Comparison of ENCODE assay signal across 9 mouse cellular contexts in the genomic region with DNA sequence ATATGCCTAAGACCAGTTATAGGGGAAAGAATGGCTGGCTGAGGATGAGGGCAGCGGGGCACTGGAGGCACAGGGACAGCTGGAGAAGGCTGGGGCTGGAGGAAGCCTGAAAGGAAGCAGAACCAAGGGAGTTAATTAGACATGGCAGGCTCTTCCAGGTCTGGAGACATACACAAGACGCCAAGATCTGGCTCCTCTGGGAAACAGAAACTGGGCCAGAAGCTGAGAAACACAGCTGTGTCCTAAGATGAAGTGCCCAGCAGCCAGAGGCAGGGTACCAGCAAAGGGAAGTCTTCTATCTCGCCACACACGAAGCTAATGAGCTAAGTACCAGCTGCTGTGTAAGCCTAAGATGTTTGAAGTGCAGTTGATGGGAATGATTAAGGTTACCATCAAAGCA.
DNase-seq lines count a peak whose midpoint lies in the region; ATAC-seq lines count a peak whose summit lies in the region.
"Had no signal": no experiment of that assay in that cellular context is flagged by ENCODE, and none has a peak within 500 bp of the region (broad histone marks: within the 10 kb centered on the region; RNA-seq: fewer than 3 reads in every experiment).

No protein-coding gene starts in this region.

- no peak overlapping the region for H3K4me3 ChIP-seq in embryonic facial prominence, embryonic 14.5 days (ENCODE audit: low read depth, low read length)
- H3K4me3 ChIP-seq in midbrain, embryonic 12.5 days: no peak overlapping the region
- H3K4me3 ChIP-seq: limb, embryonic 13.5 days had no signal

- no peaks in the 10 kb centered on the region for H3K9me3 ChIP-seq in embryonic facial prominence, embryonic 14.5 days (ENCODE audit: control insufficient read depth, low read length)
- no peaks in the 10 kb centered on the region for H3K9me3 ChIP-seq in midbrain, embryonic 12.5 days
- H3K9me3 ChIP-seq: limb, embryonic 13.5 days had no signal

- H3K27ac ChIP-seq in embryonic facial prominence, embryonic 14.5 days (replicated peaks; ENCODE audit: low read depth, low read length): no peak overlapping the region
- H3K27ac ChIP-seq in midbrain, embryonic 12.5 days (replicated peaks): peak overlapping the region; percentile 21; the same call in 1 of the 2 replicates
- H3K27ac ChIP-seq: limb, embryonic 13.5 days had no signal

- 0 out of 2 replicates have a peak, but pooled peaks cover 2% of the 10 kb centered on the region for H3K4me1 ChIP-seq in embryonic facial prominence, embryonic 14.5 days (ENCODE audit: control insufficient read depth, insufficient read depth, low read length)
- H3K4me1 ChIP-seq in midbrain, embryonic 12.5 days: no peaks in the 10 kb centered on the region

- peak; percentile 11 for DNase-seq in kidney, postnatal 10 days
- no peak for DNase-seq in kidney, adult 9 months
- DNase-seq in embryonic facial prominence, embryonic 14.5 days (ENCODE audit: low spot score): peak; percentile 64
- peak; percentile 17 for DNase-seq in gastrocnemius, postnatal 25 days
- DNase-seq: kidney, adult 18-20 months had no signal

- ATAC-seq in embryonic facial prominence, embryonic 14.5 days (ENCODE audit: low read depth): peak; percentile 79; the same call in 1 of the 2 replicates
- ATAC-seq in midbrain, embryonic 12.5 days (ENCODE audit: low FRiP score, low read depth): peak; percentile 72
- no peak for ATAC-seq in megakaryocyte-erythroid progenitor cell, adult 5-6 weeks (replicated peaks; ENCODE audit: low FRiP score, low TSS enrichment, poor library complexity, severe bottlenecking)
- ATAC-seq in erythroblast, adult 5-6 weeks (replicated peaks; ENCODE audit: low FRiP score, poor library complexity, severe bottlenecking): no peak

- no peak overlapping the region for H3K4me2 ChIP-seq in embryonic facial prominence, embryonic 14.5 days (ENCODE audit: low read depth, low read length)
- H3K4me2 ChIP-seq in midbrain, embryonic 12.5 days (replicated peaks): no peak overlapping the region
- H3K4me2 ChIP-seq: limb, embryonic 13.5 days had no signal

- no peaks in the 10 kb centered on the region for H3K36me3 ChIP-seq in embryonic facial prominence, embryonic 14.5 days (ENCODE audit: control insufficient read depth, insufficient read depth, low read length)
- H3K36me3 ChIP-seq in midbrain, embryonic 12.5 days: no peaks in the 10 kb centered on the region
- H3K36me3 ChIP-seq: limb, embryonic 13.5 days had no signal

- no peaks in the 10 kb centered on the region for H3K27me3 ChIP-seq in embryonic facial prominence, embryonic 14.5 days (replicated peaks; ENCODE audit: control insufficient read depth, insufficient read depth, low read length)
- no peaks in the 10 kb centered on the region for H3K27me3 ChIP-seq in midbrain, embryonic 12.5 days
- H3K27me3 ChIP-seq: limb, embryonic 13.5 days had no signal

- 32% methylated on average over 4 of the region's 4 CpGs for WGBS in embryonic facial prominence, embryonic 14.5 days
- 53% methylated on average over 4 of the region's 4 CpGs for WGBS in midbrain, embryonic 12.5 days

- H3K9ac ChIP-seq in embryonic facial prominence, embryonic 14.5 days (ENCODE audit: low read depth, low read length): no peak overlapping the region
- H3K9ac ChIP-seq in midbrain, embryonic 12.5 days (replicated peaks): no peak overlapping the region
- H3K9ac ChIP-seq: limb, embryonic 13.5 days had no signal

Comparison
In these comparisons a context has a peak if more than half of its experiments do, and no peak if none do; other contexts are left out.
1. ATAC-seq: peak in embryonic facial prominence, embryonic 14.5 days (single experiment) and midbrain, embryonic 12.5 days (single experiment); none in megakaryocyte-erythroid progenitor cell, adult 5-6 weeks (single experiment) and erythroblast, adult 5-6 weeks (single experiment).